Mouse (Mus musculus): ENCODE measurements around the gene Myl12a. TPM values are rescaled to one million over a fixed set of nuclear protein-coding genes. Genes with fewer than 3 reads are reported as not detected.
"Not testable (repeated sequence)": the region's sequence is repeated elsewhere in the genome, so short reads cannot be mapped to it uniquely, and the experiment has no call there.

Gene Myl12a
- total RNA-seq, 4 experiments from 2014 or later = 36.5 to 49.0 (median 45.3) TPM

DNA sequence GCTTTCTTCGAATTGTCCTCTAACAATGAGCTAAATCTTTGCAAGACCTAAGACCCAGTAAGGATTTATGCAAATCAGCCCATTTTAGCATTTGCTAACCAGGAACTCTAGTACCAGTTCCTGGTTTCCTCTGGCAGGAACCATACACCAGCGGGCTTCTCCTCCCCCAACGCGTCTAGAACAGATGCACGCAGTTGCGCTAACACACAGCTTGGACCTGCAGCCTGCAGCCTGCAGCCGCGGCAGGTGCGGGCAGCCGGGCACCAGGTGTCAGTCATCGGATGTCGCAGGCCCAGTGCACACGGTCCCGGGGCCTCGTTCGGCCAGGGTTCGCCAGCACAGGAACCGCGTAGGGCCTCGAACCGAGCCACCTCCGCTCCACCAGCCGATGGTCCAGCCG, 12.7 kb downstream of the Myl12a start:
- peak in 1 of 2 experiments; percentile 19 for DNase-seq (ENCODE audit: low spot score in 2 of 2)

DNA sequence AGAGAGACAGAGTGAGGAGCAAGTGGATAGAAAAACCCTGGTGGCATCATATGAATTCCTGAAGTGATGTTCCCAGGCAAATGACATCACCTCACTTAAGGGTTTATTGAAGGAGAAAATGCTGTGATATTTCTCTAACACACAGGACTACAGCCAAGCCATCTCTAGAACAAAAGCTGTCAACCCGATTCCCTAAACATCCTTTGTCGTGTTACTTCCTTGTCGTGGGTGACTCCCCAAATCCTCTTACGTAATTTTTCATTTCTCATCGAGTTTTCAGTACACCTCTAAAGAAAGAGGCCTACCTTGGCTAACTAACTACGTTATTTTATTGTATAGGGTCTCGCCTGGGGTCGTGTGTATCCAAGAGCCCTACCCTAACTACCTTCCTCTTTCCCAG, 13.2 kb downstream of the Myl12a start:
- no peak for DNase-seq (ENCODE audit: low spot score in 2 of 2)

DNA sequence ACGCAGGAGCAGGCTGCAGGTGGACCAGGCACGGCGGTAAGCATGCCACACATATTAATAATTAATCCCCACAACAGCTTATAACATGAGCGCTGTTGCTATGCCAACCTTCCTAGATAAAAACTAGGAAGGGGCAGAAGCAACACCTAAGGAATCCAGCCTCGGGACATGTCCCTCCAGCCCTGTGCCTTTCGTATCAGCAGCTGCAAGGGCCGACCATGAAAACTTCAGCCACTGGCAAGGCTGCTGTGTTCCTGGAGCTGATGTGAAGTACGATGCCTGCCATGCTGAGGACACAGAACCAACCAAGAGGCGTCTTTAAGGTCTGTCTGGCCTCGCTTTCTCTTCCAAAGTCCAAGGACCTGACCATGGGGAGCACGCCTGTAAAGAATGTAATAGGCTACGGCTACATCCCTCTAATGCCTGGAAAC, 14.3 kb downstream of the Myl12a start:
- DNase-seq (ENCODE audit: low spot score in 2 of 2) = no peak

DNA sequence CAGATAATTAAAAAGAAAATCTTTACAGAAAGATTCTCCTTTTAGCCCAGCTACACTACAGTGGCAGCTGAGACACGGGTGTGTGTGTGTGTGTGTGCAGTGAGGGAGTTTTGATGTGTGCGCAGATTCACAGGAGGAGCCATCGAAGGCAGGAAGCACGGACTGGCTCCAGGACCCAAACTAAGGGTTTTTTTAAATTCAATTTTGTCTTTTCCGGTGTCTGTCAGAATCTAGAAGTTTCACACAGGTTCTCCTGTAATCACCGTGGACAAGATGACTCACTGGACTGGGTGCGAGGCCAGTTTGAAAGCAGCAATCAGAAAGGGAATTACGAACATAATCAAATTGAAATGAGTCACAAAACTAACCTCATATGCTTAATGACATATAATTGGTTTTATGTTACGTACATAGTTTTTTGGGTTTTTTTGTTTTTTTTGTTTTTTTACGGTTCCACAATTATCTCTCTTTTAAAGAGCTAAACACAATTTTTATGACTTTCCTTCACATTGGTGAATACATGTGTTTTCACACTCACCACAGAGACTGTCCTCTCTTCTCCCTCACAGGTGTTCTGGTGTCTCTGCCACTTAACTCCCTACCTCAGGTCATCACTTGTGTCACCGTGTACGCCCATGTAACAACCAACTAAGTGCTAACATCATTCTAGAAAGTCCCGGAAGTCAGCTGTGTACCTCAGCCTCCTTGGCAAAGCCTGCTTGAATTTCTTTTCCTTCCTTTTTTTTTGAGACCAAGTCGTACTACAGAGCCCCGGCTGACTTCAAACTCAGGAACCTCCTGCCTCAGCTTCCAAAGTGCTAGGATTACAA, 15.6 kb downstream of the Myl12a start:
- DNase-seq (ENCODE audit: low spot score in 2 of 2) = no peak

DNA sequence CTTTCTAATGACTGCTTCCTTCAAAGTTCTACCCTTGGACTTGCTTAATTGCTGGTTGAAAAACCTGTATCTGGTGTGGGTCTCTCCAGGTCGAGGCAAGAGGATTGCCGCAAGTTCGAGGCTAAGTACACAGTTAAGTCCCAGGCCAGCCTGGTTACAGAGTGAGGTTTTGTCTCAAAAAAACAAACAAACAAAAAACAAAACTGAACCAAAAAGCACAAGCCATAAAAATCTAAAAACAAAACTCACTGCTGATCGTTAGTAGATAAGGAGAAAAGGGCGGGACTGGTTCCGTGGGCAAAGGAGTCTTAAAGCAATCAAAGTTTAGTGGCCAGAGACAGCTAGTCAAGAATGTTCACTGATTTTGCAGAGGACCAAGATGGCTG, 16.3 kb downstream of the Myl12a start:
- no peak for DNase-seq (ENCODE audit: low spot score in 2 of 2)

DNA sequence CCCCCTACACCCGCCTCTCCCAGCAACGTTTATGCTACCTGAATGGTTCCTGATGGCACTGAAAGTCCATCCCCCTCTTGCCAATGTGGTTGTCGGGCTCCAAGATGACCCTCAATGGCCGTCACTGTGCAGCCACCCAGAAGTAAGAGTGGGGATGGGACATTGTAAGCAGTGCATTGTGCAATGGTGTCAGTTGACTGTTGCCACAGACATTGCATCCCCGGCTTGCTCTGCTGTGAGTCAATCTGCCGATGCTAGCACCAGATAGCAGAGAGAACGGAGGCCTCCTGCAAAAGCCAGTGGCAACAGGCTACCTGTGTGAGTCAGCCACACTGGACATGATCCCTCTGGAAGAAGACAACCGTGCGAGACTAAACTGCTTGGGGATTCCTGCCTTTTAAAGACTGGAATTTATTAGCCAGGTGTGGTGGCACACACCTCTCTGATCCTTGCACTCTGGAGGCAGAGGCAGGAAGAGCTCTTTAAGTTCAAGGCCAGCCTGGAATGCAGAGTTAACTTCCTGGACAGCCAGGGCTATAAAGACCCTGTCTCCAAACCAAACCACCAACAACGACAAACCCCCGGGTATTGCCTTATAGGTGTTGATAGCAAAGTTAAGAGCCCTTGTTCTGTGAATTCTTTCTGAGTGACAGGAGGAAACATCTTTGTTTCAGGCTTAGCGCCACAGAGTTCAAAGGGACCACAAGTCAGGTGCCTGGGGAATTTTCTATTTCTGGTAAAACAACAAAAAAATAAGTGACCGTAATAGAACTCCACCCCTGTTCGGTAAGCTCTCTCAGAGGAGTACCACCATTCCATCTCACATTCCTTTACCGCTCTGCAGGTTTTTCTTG, 16.9 kb downstream of the Myl12a start:
- no peak for DNase-seq (ENCODE audit: low spot score in 2 of 2)

DNA sequence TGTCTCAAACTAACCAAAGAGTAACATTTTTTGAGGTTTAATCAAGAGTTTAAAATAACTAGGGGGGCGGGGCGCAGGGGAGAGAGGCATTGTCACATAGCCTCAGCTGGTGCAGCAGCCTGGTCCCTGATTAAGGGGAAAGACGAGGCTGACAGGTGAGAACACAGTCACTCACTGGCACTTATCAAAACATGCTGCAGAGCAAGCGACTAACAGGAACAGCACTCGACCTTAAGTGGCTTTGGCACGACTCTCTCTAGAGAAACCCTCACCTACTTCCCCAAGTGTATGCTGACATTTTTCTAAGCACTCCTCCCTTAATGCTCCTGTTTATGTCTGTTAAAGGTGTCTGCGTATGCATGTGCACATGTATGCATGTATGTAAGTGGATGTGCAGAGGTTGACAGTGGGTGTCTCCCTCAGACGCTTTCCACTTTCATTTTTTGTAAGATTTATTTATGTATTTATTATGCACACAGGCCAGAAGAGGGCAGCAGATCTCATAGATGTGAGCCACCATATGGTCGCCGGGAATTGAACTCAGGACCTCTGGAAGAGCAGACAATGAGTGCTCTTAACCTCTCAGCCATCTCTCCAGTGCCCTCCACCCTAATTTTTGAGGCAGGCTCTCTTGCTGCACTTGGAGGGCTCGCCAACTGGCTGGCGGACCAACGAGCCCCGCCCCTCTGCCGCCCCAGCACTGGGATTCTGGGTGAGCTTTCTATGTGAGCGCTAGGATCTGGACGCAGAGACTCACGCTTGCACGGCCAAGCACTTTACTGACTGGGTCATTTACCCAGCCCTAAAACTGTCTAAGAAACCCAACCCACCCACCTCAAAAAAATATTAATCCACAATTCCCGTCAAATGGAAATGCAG, 23.1 kb downstream of the Myl12a start:
- no peak for DNase-seq (ENCODE audit: low spot score in 2 of 2)

DNA sequence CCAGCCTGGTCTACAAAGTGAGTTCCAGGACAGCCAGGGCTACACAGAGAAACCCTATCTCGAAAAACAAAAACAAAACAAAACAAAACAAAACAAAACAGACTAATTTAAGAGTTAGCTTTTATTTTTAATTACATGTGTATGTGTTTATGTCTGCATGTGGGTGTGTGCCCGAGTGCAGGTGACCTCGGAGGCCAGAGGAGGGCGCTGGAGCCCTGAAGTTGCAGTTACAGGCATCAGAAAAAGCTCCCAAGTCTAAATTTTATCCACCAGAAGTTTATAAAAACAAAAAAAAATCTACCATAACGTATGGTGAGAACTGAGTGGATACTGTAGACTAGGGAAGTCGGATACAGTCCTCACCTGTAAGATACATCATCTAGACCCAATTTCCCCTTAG, 24.9 kb downstream of the Myl12a start:
- no peak for DNase-seq (ENCODE audit: low spot score in 2 of 2)

DNA sequence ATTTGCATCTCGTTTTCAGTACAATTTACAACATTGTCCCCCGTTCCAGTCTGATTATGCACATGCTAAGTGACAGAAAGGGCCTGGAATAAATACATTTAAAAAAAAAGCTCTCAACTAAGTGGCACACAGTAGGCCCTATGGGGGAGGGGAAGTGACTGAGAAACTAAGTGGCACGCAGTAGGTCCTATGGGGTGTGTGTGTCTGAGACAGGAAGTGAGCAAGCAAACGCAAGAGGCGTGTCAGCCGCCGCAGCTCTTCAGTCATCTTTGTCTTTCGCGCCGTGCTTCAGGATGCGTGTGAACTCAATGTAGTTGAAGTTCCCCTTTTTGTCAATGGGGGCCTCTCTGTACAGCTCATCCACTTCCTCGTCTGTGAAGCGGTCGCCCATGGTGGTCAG, 28.6 kb downstream of the Myl12a start:
- not testable (repeated sequence) for DNase-seq (ENCODE audit: low spot score in 2 of 2)

DNA sequence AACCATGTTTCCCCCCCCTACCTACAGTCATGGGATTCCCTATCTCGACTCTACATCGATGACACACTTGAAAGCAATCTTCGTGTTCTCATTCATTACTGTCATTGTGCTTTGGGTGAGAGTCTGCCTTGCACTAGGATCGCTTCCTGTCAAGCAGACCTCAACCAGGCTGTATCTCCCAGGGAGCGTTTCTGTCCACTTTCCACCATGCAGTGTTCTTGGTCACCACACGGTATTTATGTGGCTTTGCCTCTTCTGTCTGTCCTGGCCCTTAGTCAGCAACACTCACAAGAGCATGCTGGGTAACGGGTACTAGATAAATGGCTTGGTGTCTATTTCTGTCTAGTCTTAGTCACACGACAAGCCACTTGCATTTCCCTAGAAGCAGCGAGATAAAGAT, 29.3 kb downstream of the Myl12a start:
- no peak for DNase-seq (ENCODE audit: low spot score in 2 of 2)

DNA sequence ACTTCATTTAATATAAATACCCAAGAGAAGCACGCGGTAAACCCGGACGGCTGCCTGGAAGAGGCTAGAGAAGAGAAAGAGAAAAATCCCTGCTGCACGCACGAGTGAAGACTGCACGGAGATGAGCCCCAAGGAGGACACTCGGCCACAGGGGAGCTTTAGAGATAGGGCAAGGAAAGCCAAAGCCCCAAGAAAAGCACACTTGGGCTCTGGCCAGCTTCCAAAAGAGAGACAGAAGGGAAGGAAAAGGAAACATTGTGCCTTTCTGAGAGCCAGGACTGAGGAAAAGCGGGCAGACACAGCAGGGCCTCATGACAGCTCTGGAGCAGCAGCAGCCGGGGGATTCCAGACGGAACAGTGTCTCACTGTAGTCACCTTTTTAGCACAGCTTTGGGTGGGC, 31.5 kb downstream of the Myl12a start:
- DNase-seq (ENCODE audit: low spot score in 2 of 2) = no peak

DNA sequence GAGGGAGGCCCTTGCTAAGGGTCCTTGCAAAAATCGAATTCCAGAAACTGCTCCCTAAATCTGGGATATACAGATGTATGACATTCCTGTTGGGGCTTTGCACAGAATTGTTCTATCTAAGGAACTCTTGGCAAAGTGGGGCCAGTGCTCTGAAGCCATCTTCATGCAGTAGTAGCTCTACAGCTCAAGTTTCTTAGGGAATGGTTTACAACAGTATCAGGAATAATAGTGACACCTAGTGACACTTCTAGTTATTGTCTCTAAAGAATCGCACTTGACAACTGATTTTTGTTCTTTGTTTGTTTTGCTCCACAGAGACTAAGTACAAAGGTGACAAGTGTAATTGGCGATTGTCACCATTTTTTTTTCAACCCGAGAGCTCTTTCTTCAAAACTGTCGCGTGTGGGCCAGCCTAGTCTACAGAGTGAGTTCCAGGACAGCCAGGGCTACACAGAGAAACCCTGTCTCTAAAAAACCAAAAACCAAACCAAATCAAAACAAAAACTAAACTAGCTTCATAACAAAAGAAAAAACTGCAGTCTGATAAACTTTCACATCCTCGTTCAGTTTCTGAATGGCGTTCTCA, 34.0 kb downstream of the Myl12a start:
- DNase-seq (ENCODE audit: low spot score in 2 of 2) = no peak

DNA sequence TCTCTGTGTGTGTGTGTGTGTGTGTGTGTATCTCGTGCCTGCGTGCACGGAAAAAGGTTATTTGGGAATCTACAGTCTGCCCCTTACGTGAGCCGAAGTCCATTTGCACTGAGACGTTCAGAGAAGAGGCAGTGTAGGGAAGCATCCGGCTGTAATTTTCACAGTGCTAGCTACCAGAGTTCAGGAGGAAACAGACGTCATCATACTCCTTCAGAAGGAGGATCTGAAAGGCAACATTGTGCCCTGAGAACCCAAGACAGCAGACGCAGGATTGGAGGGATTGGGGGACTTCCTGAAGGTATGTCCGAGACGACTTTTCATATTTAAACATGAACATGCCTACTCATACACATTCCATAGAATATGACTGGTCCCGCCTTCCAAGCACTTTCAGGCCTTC, 35.0 kb downstream of the Myl12a start:
- DNase-seq (ENCODE audit: low spot score in 2 of 2) = no peak

DNA sequence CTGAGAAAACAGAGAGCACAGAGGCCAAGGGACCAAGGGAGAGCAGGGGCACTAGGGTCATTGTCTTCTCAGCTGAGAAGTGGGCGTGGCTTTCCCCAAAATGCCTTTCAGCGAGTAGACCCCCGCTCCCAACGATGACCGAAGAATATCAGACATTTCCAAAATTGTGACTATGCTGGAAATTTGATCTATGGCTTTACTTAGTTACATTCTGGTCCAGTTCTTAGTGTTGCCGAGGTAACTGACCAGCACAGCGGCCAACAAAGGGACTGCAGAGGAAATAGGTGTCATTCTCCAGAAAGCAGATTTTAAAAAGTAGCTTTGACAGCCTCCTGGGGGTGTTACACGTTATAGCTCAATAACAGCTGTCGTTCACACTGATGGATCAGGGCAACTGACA, 35.5 kb downstream of the Myl12a start:
- no peak for DNase-seq (ENCODE audit: low spot score in 2 of 2)

DNA sequence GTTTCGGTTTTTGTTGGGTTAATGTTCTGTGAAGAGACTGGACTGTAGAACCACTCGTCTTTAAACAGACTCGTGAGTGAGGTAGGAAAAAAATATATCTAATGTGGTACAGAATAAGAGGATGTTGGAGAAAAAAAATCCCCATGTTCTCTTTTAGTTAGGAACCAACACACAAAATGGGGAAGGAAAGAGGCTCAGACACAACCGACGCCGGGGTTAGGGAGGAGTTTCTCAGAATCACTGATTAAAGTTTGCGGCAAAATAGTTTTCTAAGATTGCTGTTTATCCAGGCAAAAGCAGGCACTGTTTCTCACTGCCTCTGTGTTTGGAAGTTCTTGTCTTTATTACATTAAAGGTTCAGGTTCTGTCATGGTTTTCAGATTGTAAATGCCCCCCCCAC, 36.6 kb downstream of the Myl12a start:
- no peak for DNase-seq (ENCODE audit: low spot score in 2 of 2)

DNA sequence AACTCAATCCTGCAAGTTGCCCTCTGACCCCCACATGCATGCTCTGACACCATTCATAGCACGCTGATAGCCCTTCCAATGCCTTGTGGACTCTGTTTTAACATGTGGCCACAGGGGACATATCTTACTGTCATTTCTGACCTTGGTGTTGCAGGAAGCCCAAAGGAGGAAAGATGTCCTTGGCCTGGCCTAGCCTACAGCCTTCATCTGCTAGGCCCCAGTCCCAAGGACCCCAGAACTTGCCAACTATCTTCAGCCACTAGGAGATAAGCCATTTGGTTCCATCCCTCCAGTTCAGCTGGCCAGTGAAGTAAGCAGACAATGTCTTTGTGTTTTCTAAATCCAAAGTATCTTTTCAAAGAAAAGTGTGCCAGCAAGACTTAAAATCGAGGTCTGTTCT, 37.4 kb downstream of the Myl12a start:
- DNase-seq (ENCODE audit: low spot score in 2 of 2) = no peak

DNA sequence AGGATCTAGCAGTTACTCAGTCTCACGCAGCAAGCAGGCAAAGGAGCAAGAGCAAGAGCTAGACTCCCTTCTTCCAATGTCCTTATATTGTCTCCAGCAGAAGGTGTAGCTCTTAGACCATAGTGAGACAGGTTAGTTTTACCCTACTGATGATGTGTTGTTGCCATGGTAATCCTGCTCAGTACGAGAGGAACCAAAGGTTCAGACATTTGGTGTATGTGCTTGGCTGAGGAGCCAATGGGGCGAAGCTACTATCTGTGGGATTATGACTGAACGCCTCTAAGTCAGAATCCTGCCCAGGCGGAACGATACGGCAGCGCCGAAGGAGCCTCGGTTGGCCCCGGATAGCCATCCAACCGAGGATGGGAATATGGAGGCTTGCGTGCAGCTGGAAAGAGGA, 39.1 kb downstream of the Myl12a start:
- DNase-seq (ENCODE audit: low spot score in 2 of 2) = peak; percentile 77 to 100

DNA sequence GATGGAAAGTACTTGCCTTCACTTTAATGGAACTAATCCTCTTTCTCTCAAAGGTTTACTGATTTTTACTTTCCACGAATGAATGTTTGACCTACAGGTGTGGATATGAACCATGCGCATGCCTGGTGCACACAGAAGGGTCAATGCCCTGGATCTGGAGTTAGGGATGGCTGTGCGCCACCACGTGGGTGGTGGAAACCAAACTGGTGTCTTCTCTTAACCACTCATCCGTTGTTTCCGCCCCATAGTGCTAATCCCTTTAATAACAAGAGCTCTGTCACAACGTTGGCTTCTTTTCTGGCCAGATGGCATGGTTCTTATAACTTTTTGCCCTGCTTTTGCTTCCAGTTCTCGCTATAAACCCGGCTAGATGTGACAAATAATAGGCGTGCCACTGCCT, 51.4 kb downstream of the Myl12a start:
- no peak for DNase-seq (ENCODE audit: low spot score in 2 of 2)

DNA sequence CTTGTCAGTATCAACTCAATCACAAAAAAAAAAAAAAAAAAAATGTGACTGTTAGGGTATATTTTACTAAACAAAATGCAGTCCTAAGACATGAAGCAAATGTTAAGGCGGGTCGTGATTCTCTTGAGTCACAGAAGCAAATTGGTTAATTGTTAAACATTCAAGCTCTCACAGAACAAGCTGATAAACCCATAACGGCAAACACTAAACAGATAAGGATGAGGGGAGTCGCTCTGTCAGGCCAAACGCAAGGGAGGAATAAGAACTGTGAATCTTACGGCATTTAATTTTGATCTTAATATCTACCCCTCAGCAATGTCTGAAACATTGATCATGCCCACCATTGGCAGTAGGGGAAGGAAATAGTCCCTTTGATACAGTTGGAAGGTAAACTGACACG, 53.5 kb downstream of the Myl12a start:
- no peak for DNase-seq (ENCODE audit: low spot score in 2 of 2)

DNA sequence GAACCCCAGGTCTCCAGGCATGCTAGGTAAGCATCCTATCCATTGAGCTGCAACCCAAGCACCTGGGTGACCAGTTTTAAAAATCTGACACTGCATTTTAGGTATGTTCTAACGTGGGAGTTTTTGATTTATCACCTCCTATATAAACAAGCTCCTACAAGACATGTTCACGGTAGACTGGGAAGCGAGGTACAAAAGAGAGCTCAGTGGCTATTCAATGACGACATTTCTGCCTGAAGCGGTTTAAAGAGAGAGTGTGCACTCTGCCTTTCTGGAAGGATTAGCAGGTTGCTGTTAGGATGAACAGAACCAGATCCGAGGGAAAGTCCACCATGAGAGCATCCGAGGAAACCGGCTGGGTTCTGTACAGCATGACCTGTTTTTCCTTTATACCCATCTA, 54.0 kb downstream of the Myl12a start:
- DNase-seq (ENCODE audit: low spot score in 2 of 2) = no peak

DNA sequence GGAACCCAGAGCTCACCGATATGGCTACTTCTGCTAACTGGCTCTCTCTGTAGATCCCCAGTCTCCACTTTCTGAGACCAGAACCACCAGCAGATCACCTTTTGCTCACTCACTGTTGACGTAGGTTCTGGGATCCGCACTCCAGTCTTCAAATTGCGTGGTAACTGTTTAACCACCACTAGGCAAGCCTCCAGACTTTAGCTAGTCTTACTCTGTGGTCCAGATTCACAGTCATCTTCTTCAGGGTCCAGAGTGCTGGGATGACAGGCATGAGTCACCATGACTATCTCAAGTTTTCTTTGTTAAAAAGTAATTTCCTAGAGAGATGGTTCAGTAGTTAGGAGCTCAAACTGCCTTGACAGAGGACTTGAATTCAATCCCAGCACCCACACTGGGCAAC, 58.9 kb downstream of the Myl12a start:
- no peak for DNase-seq (ENCODE audit: low spot score in 2 of 2)
